Mouse (Mus musculus): ENCODE data around the gene Bend5.
A peak's percentile ranks its signal among the peaks of the same experiment; 100 is the strongest.

The Bend5 gene

GRCm38 (mm10) chr4:111414818-111415488, at the start of gene Bend5:
Gene Bend5, plus strand, starts transcription at chr4:111415006.
- peak; percentile 72 for DNase-seq

- DNase-seq: no peak
Observed at GRCm38 (mm10) chr4:111367771-111368170, 47.0 kb upstream of the Bend5 start.

GRCm38 (mm10) chr4:111377159-111377558, 37.6 kb upstream of the Bend5 start:
- no peak for DNase-seq

DNA sequence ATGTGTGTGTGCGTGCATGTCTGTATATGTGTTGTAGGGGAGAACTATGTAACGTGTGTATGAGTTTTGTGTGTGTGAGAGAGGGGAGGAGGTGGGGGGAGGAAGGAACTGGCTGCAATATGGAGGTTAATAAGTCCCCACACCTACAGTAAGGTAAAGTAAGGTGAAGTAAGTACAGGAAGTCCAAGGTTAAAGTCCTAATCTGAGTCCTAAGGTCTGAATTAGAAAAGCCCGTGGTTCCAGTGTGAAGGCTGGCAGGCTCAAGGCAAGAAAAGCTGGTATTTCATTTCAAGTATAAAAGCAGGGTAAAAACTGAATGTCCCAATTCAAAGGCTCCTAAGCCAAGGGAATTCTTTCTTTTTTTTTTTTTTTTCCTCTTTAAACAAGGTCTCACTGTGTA, 36.7 kb upstream of the Bend5 start:
- DNase-seq: no peak

GRCm38 (mm10) chr4:111383101-111383500, 31.7 kb upstream of the Bend5 start:
- DNase-seq: no peak

DNA sequence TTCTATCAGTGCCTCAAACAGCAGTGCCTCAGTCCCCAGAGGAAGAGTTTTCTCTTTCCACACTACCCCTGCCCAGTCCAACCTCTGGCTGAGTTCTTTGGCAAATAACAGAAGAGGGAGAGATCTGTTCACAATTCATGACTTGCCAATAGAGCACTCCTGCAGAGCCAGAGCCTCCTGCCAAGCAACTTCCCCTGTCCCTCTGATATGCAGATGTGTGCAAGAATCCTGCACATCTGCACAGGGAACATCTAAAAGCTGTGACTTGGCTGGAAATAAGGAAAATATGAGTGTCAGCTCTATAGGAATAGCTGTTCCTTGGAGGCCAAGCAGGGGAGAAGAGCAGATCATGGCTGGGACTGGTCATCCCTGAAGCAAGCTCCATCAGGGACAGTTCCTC, 24.1 kb upstream of the Bend5 start:
- no peak for DNase-seq

DNA sequence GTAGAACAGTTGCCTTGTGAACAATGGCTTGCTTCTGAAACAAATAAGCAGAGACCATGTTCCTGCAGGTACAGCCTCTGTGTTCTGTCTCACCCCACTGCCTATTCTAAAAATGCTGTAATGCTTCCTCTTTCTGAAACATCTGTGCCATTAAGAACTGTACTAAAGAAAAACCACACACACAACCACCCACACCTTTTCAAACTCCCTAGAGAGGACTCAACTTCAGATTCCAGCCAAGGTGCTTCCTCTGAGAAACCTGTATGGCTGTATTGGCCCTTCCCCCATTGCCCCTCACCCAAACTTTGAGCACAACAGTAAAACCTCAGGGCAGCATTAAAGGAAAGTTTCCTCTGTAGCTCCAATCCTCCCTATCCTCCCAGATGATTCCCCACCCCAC, 15.0 kb upstream of the Bend5 start:
- DNase-seq: no peak

GRCm38 (mm10) chr4:111400676-111401075, 14.1 kb upstream of the Bend5 start:
- DNase-seq: no peak

- DNase-seq: no peak
Observed at GRCm38 (mm10) chr4:111403243-111403642, 11.6 kb upstream of the Bend5 start.

DNA sequence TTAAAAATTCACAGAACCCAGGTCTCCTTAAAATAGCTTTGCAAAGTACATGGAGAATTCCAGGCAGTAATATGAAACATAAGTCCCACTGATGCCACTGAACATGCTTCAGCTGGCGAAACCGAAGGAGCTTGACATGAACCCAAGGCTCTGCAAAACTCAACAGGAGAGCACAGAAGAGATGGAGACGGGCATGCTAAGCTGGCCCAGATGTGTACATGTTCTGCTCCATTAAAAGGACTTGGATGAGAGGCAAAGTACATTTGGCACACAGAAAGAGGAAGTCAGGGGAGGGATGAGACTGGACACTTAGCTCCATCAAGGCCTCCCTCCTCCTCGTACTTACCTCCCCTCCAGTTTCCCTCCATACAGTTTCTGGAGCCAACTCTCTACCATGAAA, 4.1 kb upstream of the Bend5 start:
- DNase-seq: no peak

DNA sequence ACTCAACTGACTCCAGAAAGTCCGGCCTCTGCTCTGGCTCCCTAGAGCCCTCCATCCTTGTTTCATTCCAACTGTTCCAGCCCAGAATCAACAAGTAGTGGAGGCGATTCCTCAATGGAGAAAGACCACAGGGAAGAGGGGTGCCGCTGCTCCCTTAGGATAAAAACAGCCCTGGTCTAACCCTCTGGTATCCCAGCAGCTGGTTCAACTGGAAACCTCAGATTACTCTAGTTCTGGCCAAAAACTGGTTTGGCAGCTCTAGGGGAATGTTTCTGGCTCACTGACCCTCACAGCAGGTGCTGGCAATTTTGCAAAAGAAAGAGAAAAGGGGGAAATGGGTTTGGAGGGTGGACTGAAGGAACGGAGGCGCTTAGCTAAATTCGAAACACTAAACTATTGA, 407 bp upstream of the Bend5 start:
- no peak for DNase-seq

GRCm38 (mm10) chr4:111416126-111416525, 1.3 kb downstream of the Bend5 start:
- DNase-seq: no peak

- no peak for DNase-seq
Observed at GRCm38 (mm10) chr4:111416551-111416950, 1.7 kb downstream of the Bend5 start.

DNA sequence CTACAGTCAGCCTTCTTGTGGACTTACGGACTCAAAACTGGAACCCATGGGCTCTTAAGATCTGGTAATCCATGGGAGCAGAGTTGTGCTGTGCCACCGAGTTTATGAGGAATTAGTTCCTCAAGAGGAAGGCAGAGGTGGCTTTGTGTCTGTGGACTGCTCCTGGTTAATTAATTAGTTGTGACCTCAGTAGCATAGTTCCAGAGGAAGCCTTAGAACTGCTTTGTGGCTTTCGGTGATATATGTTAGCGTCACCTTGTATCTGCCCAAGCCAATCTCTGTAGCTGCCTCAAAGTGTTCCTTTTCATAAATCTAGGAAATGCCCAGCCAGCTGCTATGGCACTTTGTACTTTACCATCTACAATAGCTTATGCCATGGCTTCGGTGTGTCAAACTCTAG, 2.9 kb downstream of the Bend5 start:
- DNase-seq: no peak

DNA sequence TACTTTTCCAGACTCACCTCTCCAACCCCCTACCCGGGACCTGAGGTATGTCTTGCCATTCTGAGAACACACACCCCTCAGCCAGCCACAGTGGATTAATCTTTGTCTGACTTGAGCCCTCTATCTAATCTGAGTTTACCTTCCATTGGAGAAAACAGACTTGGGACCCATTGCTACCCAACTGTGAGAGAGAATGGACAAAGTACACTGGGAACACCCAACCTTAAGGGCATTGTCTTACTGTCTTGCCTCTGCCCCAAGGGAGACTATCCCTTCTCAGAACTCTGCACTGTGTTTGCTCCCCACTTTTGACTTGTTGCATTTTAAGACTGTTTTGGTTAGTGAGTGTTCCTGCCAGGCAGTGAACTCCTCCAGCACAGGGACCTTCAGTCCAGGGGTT, 4.7 kb downstream of the Bend5 start:
- no peak for DNase-seq

- DNase-seq: no peak
Observed at GRCm38 (mm10) chr4:111420031-111420430, 5.2 kb downstream of the Bend5 start.

DNA sequence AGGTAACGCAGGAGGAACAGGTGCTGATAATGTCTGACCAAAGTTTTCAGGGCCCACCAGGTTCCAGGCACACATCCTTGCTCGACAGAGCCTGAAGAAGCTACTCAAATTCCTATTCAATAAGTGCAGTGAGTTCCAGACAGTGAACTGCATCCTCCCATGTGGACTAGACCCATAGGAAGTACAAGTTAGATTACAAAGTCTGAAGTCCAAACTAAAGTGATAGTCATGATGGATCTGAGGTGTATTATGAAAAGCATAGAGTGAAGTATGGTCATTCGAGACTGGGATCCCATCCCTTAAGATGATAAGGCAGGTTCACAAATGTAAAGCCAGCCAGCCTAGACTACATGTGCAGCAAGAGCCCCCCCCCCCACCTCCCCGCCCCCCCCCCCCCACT, 6.1 kb downstream of the Bend5 start:
- no peak for DNase-seq

DNA sequence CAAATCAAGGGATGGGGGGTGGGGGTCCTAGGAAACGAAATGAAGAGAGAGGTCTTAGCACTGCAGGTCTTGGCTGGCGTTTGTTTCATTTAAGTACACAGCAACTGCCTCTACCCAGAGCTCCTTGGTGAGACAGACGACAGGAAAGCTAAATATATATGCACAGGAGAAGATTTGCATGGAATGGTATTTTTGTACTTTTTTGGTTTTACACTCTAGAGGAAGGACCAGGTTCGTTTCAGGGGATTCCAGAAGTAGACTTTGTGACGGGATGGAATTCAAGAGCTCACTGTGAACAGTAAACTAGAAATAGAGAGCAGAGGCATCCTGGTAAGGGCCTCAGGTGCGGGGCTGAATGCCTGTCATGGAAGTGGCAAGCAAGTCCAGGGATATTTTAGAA, 7.0 kb downstream of the Bend5 start:
- DNase-seq: no peak

DNA sequence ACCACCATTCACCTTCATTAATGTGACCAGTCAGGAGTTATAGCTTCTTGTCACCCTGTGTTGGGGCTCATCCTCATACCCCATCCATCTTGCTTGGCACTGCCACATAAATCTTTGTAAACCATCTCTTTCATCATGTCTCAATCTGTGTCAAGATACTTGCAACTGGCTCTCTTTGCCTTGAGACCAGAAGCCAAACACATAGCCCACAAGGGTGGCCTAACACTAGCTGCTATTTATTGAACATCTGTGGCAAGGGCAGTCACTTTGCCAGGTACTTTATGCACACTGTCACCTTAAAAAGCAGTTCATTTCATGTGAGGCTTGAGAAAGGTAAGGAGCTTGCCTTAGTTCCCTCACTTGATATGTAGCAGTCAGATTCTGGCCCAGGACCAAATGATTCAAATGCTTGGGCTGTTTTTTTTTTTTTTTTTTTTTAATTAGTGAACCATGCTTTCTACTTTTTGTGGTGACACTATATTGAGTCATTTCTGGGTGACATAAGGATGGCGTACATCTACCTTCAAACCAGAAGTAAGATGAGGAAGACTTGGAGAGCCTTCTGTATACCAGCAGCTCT, 9.7 kb downstream of the Bend5 start:
- DNase-seq: no peak

GRCm38 (mm10) chr4:111425170-111425569, 10.4 kb downstream of the Bend5 start:
- no peak for DNase-seq

DNA sequence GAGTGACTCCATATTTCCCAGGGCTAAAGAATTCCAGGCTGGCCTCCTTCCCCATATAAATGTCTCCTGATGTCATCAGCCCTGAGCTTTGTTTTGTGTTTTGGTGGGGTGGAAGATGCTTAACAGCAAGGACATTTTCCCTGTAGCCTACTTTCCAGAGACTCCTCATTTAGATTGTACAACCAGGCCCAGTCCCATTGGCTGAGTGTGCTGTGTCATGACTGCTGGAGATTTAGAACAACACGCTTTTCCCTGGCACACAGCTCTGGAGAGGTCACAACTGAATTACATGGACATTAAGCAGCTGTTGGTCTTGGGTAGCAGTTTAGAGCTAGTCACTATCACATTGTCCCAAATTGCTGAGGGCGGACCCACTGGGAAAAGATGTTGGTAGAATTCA, 16.4 kb downstream of the Bend5 start:
- no peak for DNase-seq

DNA sequence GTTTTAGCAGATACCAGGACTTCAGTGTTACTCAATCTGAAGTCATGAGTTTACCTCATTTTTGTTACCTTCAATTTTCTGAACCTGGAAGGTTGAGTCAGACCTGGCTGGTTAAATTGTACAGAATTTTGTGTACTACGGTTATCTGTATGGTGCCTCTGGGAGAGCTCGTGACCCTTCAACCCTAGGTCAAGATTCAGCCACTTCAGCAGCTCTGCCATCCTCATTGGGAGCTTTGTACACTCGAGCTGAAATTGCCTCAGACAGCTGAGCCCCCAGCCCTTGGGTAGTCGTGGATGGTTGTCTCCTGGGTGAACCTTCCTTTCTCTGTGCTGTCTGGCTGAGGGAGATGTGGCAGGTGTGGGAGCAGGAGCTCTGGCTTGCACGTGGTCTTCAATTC, 17.2 kb downstream of the Bend5 start:
- no peak for DNase-seq

- DNase-seq: no peak
Observed at GRCm38 (mm10) chr4:111432417-111432816, 17.6 kb downstream of the Bend5 start.

DNA sequence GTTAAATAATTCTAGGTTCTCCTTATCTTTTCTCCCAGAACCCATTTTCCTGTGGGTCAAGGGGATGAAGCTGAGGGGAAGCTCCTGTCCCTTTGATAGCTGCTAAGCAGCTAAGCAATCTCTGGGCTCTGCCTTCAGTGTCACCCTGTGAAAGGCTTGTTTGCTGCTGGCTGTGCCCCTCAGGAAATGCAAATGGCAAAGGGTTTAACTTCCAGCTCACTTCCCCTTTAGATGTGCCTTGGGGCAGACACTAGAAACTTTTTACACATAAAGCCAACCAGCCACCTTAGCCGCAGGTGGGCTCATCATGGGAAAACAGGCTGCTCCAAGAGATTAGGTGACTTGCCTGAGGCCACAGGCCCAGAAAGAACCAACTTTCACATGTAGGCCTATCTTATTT, 26.9 kb downstream of the Bend5 start:
- no peak for DNase-seq

Data from right cerebral cortex, postnatal 14 days (tissue).